Mouse (Mus musculus) liver, embryonic 14.5 days (tissue): ENCODE measurements at regions not wholly inside any gene's neighbourhood (a gene's known extent, or its start where the extent isn't known, plus 50 kb on each side); places are given as distances from the start of the nearest gene placed in this dataset.

ENCODE experiments used
- ATAC-seq: fragments of 200-750 bp; cut with Nextera tagmentation; 2 replicates; pipeline ENCODE4 v1.8.0; 2017; ENCODE audit warnings: moderate number of reproducible peaks, mild to moderate bottlenecking, moderate library complexity; ENCODE audit not compliant: insufficient read depth
- DNase-seq, 3 experiments: peaks; one replicate each; pipeline ENCODE4 v3.0.0-alpha.2; 2012 to 2013; ENCODE audit warnings: low read depth in 3 of 3, low spot score in 3 of 3
- H3K27ac ChIP-seq: fragments of 300-500 bp; sonication (generic); 2 replicates; pipeline ENCODE4 v1.5.1; 2014; ENCODE audit warnings: moderate library complexity, mild to moderate bottlenecking, control low read depth, inconsistent platforms
- H3K27me3 ChIP-seq: fragments of 300-500 bp; sonication (generic); 2 replicates; pipeline ENCODE4 v1.6.1; 2014; ENCODE audit warnings: mild to moderate bottlenecking, low read length, moderate library complexity; ENCODE audit not compliant: control insufficient read depth, insufficient read depth
- H3K36me3 ChIP-seq: fragments of 300-500 bp; sonication (generic); replicated peaks from 2 replicates; pipeline ENCODE4 v1.6.1; 2014; ENCODE audit warnings: low read depth; ENCODE audit not compliant: control insufficient read depth, insufficient read depth
- H3K4me1 ChIP-seq, 2 experiments: fragments of 200-500 bp in 1 of 2; fragments of 300-500 bp in 1 of 2; sonication (generic) in 1 of 2; replicated peaks; 2 replicates each; pipeline ENCODE4 v1.6.1; 2012 to 2014; ENCODE audit warnings: antibody characterized with exemption in 1 of 2, inconsistent platforms in 1 of 2, low read length in 1 of 2; ENCODE audit not compliant: control insufficient read depth in 2 of 2, insufficient read depth in 2 of 2
- H3K4me2 ChIP-seq: fragments of 300-500 bp; sonication (generic); 2 replicates; pipeline ENCODE4 v1.6.1; 2014; ENCODE audit warnings: low read depth, mild to moderate bottlenecking, control low read depth, moderate library complexity
- H3K4me3 ChIP-seq, 2 experiments: fragments of 200-500 bp in 1 of 2; fragments of 300-500 bp in 1 of 2; sonication (generic) in 1 of 2; 2 replicates each; pipeline ENCODE4 v1.5.1; 2012 to 2014; ENCODE audit warnings: low read depth in 2 of 2, low read length in 2 of 2, mild to moderate bottlenecking in 2 of 2, control low read depth in 1 of 2, inconsistent platforms in 1 of 2, moderate library complexity in 1 of 2; ENCODE audit not compliant: insufficient read depth in 1 of 2
- H3K9ac ChIP-seq: fragments of 300-500 bp; sonication (generic); replicated peaks from 2 replicates; pipeline ENCODE4 v1.6.1; 2014; ENCODE audit warnings: mild to moderate bottlenecking, control low read depth, moderate library complexity
- H3K9me3 ChIP-seq: fragments of 300-500 bp; sonication (generic); 2 replicates; pipeline ENCODE4 v1.6.1; 2016; ENCODE audit warnings: low read length, mixed read lengths; ENCODE audit not compliant: control insufficient read depth
- CTCF ChIP-seq: IDR thresholded peaks from 2 replicates; pipeline ENCODE4 v1.5.1; 2016; ENCODE audit warnings: antibody characterized with exemption, low read depth, control low read depth
- EP300 ChIP-seq: IDR thresholded peaks from 2 replicates; pipeline ENCODE4 v1.6.1; 2016; ENCODE audit warnings: antibody characterized with exemption, low read depth
- WGBS: fragments of 180-500 bp; shearing (Covaris S2); extraction: QIAGEN DNeasy Blood & Tissue Kit; methylation state at CpG from one replicate; pipeline ENCODE4 v1.1.7; 2014; ENCODE audit not compliant: insufficient replicate concordance; 5-methylcytosine and 5-hydroxymethylcytosine counted together

GRCm38 (mm10) chr8:41561995-41562394 is 145.1 kb upstream of the Frg1 start:
- TF ChIP-seq EP300: no peak
- no peak overlapping the region for H3K4me2 ChIP-seq
- H3K4me1 ChIP-seq: no peaks in the 10 kb centered on the region
- no peaks in the 10 kb centered on the region for H3K9me3 ChIP-seq
- H3K36me3 ChIP-seq: no peaks in the 10 kb centered on the region
- H3K27me3 ChIP-seq: no peaks in the 10 kb centered on the region
- ATAC-seq: no peak
- H3K27ac ChIP-seq: no peak overlapping the region
- no peak overlapping the region for H3K9ac ChIP-seq
- WGBS: 71% methylated on average over 14 of the region's 14 CpGs
- H3K4me3 ChIP-seq: no peak overlapping the region
- DNase-seq: no peak

GRCm38 (mm10) chr8:41556819-41557218 is 139.9 kb upstream of the Frg1 start:
- no peak for DNase-seq
- WGBS: 44% methylated on average over 3 of the region's 3 CpGs
- no peak overlapping the region for H3K4me3 ChIP-seq
- no peaks in the 10 kb centered on the region for H3K4me1 ChIP-seq
- H3K9me3 ChIP-seq: no peaks in the 10 kb centered on the region
- no peaks in the 10 kb centered on the region for H3K36me3 ChIP-seq
- H3K27me3 ChIP-seq: no peaks in the 10 kb centered on the region
- H3K27ac ChIP-seq: no peak overlapping the region
- H3K4me2 ChIP-seq: no peak overlapping the region
- no peak for TF ChIP-seq EP300
- TF ChIP-seq CTCF: no peak
- no peak for ATAC-seq
- H3K9ac ChIP-seq: no peak overlapping the region

- Histone ChIP-seq H3K4me2 (no peak overlapping the region), H3K27me3 (no peaks in the 10 kb centered on the region), H3K4me3 (no peak overlapping the region), H3K27ac (no peak overlapping the region), H3K36me3 (no peaks in the 10 kb centered on the region), H3K4me1 (no peaks in the 10 kb centered on the region), H3K9me3 (no peaks in the 10 kb centered on the region), H3K9ac (no peak overlapping the region)
- DNase-seq (no peak), ATAC-seq (0 out of 2 replicates have a peak, but pooled peaks have one; percentile 15)
- 53% methylated on average over 8 of the region's 8 CpGs for WGBS
- TF ChIP-seq EP300: no peak
Measured at GRCm38 (mm10) chr8:41552747-41553534, 136.1 kb upstream of the Frg1 start.

GRCm38 (mm10) chr8:41551925-41552414 is 135.1 kb upstream of the Frg1 start:
- H3K36me3 ChIP-seq: no peaks in the 10 kb centered on the region
- WGBS: 72% methylated on average over 15 of the region's 15 CpGs
- no peaks in the 10 kb centered on the region for H3K9me3 ChIP-seq
- H3K4me1 ChIP-seq: no peaks in the 10 kb centered on the region
- H3K27me3 ChIP-seq: no peaks in the 10 kb centered on the region
- no peak overlapping the region for H3K27ac ChIP-seq
- no peak for ATAC-seq
- no peak overlapping the region for H3K4me2 ChIP-seq
- H3K4me3 ChIP-seq: no peak overlapping the region
- TF ChIP-seq CTCF (no peak), EP300 (no peak)
- no peak overlapping the region for H3K9ac ChIP-seq
- no peak for DNase-seq

- no peak overlapping the region for H3K4me3 ChIP-seq
- H3K9me3 ChIP-seq: no peaks in the 10 kb centered on the region
- no peaks in the 10 kb centered on the region for H3K4me1 ChIP-seq
- no peak for DNase-seq
- H3K27me3 ChIP-seq: no peaks in the 10 kb centered on the region
- no peak overlapping the region for H3K27ac ChIP-seq
- H3K9ac ChIP-seq: no peak overlapping the region
- H3K36me3 ChIP-seq: no peaks in the 10 kb centered on the region
- H3K4me2 ChIP-seq: no peak overlapping the region
- TF ChIP-seq EP300 (no peak), CTCF (no peak)
- no peak for ATAC-seq
- WGBS: 57% methylated on average over 2 of the region's 2 CpGs
Measured at GRCm38 (mm10) chr8:41550095-41550420, 133.2 kb upstream of the Frg1 start.
